Mouse (Mus musculus) CH12F3 (cell line): ENCODE data around the gene Atf7ip.
"Not testable (repeated sequence)": the region's sequence is repeated elsewhere in the genome, so short reads cannot be mapped to it uniquely, and the experiment has no call there.

ENCODE experiments used
- in situ Hi-C: fragments of 300-500 bp; cut with MboI; formaldehyde crosslinking; loops from 2 replicates; pipeline ENCODE4 v1.14.3; 2020; ENCODE audit warnings: low sequenced_read_pairs

The Atf7ip gene

GRCm38 (mm10) chr6:136505867-136506266 is at the start of gene Atf7ip:
Atf7ip (plus strand) TSS chr6:136506167.
- in situ Hi-C loops: not testable (repeated sequence)

DNA sequence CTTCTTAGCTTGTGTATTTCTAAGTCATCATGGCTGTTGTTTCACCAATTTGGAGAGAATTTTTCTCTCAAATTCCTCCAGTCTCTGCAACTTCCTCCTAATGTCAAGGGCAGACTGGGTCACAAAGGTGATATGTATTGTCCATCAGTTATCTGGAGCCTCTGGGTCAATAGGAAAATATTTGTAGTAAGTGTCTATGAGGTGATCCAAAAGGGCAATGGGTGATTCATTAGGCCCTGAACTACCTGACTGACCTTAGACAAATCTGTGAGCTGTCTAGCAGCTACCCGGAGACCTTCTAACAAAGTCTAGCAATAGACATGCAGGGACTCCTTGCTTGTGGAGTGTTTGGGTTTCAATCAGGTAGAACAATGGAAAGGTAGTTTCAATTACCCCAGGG is 49.7 kb upstream of the Atf7ip start:
- in situ Hi-C loops: no loop called here

DNA sequence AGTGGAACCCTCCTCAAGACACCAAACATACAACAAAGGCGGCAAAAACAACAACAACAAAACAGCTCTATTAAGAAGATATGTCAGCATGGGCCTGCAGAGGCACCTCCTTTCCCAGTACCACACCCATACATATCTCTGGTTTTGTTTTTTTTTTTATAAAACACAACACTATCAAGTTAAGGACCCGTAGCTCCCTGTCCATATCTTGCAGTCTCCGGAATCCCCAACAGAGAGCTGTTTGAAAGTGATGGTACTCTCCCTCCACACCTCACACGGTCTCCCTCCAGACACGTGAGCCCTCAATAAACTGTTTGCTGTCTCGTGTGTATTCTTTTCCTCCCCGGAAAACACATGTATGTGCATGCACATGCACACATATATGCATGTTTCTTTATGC is 46.8 kb upstream of the Atf7ip start:
- in situ Hi-C loops: no loop called here

DNA sequence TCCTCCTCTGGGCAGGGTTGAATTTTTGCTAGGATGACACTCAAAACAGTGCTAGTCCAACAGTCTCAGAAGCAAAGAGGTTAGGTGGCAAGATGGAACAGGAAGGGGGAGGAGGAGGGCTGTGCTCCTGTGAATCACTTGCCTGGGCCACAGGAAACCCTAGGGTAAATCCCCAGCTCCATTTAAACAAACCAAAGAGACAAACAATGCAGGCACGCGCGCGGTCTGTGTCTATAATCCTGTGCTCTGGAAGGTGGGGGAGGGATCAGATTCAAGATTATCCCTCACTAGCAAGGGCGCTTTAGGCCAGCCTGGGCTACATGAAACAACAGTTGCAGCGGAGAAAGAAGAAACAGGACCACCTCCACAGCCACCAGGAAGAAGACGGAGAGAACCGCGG is 42.5 kb upstream of the Atf7ip start:
- in situ Hi-C loops: loop anchor here (10.0 kb wide), 1 partner anchor 71 kb away; no protein-coding TSS in a partner anchor

DNA sequence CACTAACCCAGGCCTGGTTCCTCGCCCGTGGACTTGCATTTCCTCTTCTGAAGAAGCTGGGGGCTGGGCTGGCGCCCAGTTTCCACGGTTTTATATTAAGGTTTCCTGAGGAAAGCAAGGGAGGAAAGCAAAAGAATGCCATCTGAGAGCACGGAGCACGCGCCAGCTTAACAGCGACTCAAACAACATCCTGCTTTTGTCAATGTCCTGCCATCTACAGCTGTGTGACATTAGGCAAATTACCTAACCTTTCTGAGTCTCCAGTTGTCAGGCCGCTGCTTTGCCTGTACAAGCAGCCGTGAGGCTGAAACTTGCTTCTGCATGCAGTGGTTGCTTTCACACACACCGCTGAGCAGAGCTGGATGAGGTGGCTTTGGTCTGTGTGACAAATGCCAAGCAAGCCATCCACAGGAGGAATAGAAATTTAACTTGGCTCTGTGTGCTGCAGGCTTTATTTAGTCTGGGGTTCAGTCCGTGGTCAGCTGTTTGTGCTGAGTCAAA is 41.8 kb upstream of the Atf7ip start:
- in situ Hi-C loops: loop anchor here (10.0 kb wide), 1 partner anchor 71 kb away; no protein-coding TSS in a partner anchor

DNA sequence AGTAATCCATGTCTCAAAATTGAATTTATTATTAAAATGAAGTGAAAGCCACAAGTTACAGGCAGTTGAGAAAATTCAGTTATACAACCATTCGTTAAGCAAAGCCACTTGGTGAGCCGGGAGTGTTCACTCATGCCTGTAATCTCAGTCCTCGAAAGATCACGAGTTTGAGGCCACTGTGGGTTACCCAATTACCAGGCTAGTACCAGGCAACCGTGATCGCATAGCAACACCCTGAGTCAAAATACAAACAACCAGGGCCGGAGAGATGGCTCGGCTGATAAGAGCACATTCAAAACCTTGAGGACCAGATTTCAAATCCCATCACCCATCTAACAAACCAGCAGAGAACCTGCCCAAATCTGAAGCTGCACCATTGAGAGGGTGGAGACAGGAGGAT is 40.9 kb upstream of the Atf7ip start:
- in situ Hi-C loops: loop anchor here (10.0 kb wide), 1 partner anchor 70 kb away; no protein-coding TSS in a partner anchor

- in situ Hi-C loops: loop anchor here (10.0 kb wide), 1 partner anchor 69 kb away; no protein-coding TSS in a partner anchor
Measured at GRCm38 (mm10) chr6:136465959-136466381, 40.0 kb upstream of the Atf7ip start.

- in situ Hi-C loops: loop anchor here (10.0 kb wide), 1 partner anchor 68 kb away; no protein-coding TSS in a partner anchor
Measured at GRCm38 (mm10) chr6:136466956-136467750, 38.8 kb upstream of the Atf7ip start.

DNA sequence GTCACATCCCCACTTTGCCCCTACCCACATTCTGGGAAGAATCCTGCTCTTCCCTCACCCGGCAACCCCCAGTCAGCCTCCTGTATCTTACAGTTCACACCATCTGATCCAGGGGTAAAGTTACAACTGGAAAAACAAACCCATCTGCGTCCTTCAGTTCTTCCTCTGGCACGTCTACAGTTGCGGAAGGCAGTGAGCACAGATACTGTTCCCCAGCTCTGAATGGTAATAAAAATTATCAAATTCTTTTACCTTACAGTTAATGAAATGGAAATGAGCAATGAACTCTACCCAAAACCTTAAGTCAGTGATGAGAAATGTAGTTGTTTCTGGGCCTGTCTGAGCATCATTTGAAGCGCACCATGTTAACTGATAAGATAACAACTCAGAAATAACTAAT is 38.1 kb upstream of the Atf7ip start:
- in situ Hi-C loops: loop anchor here (10.0 kb wide), 1 partner anchor 67 kb away; no protein-coding TSS in a partner anchor

DNA sequence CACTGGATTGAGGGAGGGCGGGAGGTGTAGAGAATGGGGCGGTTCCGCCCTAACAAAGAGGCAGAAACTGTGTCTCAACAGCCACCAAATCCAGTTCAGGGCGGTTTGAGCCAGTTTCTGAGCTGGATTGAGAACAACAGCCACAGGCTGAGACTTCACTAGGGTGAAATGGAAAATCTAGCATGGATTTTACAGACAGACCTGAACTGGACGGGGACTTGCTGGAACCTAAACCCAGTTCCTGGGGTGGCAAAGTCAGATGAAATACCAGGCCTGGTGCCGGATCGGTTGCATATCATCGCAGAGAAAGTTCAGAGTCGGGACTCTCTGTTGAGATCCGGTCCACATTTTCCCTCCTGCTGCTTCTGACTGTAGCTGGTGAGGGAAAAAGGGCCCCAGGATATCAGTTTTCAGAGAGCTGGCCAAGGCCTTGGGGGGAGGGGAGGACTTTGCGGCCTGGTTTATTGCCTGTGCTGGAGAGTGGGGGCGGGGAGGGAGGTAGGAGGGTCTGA is 37.5 kb upstream of the Atf7ip start:
- in situ Hi-C loops: loop anchor here (10.0 kb wide), 1 partner anchor 66 kb away; no protein-coding TSS in a partner anchor

- in situ Hi-C loops: loop anchor here (10.0 kb wide), 1 partner anchor 66 kb away; no protein-coding TSS in a partner anchor
Measured at GRCm38 (mm10) chr6:136468974-136469792, 36.8 kb upstream of the Atf7ip start.

GRCm38 (mm10) chr6:136469807-136470206 is 36.2 kb upstream of the Atf7ip start:
- in situ Hi-C loops: loop anchor here (10.0 kb wide), 1 partner anchor 65 kb away; no protein-coding TSS in a partner anchor

DNA sequence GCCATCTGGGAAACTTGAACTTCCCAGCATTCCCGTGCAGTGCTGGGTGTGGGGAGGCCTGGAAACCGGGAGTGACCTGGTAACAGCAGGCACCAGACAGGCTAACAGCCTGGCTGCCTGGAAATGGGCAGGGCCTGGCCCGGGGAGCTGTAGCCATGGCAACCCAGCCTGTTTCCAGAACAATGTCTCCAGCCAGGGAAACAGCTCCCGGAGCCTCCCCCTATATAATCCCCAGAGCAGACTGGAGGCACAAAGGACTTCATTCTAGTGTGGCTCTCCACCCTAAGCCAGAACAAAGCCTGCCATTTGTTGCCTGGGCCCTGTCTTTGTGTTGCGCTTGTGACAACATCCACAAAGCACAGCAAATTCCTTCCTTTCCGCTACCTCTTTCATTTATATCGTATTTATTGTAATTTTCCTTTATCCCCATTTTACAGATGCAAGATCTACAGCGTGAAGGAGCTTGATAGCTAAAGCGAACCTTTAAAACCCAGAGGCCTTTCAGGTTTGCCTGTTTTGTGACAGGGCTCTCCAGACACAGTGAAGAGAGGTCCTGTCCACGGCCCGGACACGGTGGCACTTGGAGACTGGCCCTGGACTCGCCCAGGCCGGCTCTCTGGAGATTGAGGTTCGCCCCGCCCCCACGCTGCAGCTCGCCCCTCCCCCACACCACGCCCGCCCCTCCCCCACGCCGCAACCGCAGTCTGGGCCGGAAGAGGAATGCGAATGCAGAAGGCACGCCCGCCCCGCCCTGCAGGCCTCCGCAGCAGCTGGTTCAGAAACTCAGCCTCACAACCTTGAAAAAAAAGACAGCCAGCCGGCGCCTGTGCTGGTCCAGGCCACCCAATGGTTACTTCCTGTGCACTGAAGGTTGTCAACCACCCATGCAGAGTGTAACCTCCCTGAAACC is 35.4 kb upstream of the Atf7ip start:
- in situ Hi-C loops: no loop called here

DNA sequence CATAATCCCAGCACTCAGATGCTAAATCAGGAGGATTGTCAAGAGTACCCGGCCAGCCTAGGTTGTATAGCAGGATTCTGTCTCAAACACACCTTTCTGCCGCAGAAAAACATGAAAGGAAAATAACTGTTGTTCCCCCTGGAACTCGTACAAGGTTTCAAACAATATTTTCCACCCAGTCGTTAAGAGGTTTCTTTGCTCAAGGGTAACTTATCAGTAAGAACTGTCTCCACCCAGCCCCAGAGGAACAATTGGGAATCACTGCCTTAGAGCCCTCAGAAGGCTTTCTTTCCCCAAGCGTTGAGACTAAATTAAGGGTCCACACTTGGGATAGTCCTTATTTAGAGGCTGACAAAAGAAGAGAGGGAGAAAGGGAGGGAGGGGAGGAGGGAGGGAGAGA is 34.4 kb upstream of the Atf7ip start:
- in situ Hi-C loops: no loop called here

DNA sequence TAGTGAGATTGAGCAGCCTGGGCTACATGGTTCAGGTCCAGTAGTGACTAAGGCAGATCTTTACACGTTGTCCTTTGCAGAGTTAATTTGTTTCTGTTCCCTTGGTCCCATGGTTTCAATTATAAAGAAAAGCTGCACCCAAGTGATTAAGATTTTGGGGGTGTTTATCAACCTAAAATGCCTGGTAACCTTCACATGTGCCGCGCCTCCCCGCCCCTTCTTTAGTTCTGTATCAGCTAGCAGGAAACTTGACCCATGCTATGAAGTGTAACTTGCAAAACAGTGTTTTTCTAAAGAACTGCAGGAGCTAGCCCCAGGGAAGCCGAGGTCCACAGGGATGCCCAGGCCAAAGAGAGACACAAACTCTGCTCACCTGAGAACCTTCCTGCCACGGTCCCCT is 33.2 kb upstream of the Atf7ip start:
- in situ Hi-C loops: no loop called here

DNA sequence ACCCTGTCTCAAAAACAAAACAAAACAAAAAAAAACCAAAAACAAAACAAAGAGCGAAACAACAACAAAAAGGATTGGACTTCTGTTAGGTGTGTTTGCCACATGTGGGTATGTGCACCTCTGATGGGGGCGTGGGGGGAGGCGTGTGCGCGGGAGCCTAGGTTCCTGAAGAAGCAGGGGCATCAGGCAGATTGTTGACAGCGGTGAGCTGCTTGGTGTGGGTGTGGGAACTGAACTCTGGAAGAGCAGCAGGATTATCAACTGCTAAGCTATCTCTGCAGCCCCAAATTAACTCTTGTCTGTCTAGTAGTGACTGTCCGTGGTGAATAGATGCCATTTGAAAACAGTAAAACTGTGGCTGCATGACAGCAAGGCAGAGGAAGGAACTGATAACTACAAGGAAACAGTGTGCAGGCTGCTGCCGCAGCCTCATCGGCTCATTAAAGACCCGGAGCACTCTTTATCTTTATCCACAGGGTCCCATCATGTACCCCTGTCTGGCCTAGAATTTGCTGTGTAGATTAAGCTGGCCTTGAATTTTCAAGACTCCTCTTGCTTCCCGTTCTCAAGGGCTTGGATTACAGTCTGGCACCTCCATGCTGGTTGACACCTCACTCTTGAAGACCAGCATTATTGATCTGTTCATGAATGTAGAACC is 32.4 kb upstream of the Atf7ip start:
- in situ Hi-C loops: no loop called here

DNA sequence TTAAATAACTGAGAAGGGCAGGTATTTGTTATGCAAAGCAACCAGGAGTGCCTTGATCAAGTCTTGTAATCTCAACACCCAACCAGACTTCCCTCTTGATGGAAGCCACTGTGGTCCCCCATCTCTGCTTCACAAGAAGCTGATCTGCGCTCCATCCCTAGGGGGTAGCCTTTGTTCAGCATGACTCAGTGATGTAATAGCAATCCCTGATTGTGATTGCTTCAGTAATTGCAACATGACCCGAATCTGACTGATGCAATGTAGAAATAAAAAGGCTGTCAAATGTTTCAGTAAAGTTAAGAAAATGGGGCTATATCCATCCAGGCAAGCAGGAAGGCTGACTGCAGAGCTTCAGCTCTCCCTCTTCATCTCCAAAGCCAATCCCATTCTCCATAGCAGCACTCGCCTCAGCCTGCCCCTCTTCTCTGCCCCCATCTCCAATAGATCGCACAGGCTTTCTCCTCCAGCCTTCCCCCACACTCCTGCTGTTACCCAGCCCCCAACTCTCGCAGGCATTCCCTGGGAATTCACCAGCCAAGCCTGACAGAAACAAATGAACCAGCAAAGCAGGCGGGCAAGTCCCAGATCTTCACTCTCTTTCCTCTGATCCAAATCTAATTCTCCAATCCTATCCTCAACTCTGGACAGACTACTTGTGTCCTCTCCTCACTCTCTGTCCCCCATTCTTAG is 30.7 kb upstream of the Atf7ip start:
- in situ Hi-C loops: no loop called here

DNA sequence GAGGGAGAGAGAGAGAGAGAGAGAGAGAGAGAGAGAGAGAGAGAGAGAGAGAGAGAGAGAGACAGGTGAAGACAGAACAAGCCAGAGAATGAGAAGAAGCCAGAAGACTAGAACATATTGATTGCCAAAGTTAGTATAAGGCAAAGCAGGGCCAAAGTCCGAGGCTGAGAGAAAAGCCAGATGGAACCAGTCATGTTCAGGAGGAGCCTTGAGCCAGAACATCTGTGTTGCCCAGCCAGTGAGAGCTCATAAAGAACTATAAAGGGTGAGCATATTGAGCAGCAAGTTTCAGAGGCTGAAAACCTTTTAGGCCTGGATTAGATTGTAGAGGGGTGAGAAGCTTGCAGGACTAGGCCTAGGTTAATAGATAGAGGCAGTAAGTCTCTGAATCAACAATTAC is 28.1 kb upstream of the Atf7ip start:
- in situ Hi-C loops: no loop called here

GRCm38 (mm10) chr6:136483531-136483930 is 22.4 kb upstream of the Atf7ip start:
- in situ Hi-C loops: no loop called here
